Mouse (Mus musculus): ENCODE measurements around the gene Gm11985. TPM values are rescaled to one million over a fixed set of nuclear protein-coding genes. Genes with fewer than 3 reads are reported as not detected.

Gene Gm11985
- total RNA-seq, 2 experiments from 2014 or later = not detected

GRCm38 (mm10) chr11:7203846-7204245 lies 15.5 kb upstream of the Gm11985 start:
- ATAC-seq (replicated peaks; ENCODE audit: low FRiP score, poor library complexity, severe bottlenecking) = no peak

- ATAC-seq (replicated peaks; ENCODE audit: low FRiP score, poor library complexity, severe bottlenecking) = no peak
Measured at GRCm38 (mm10) chr11:7202206-7202605, 13.8 kb upstream of the Gm11985 start.

GRCm38 (mm10) chr11:7200393-7200783 lies 12.0 kb upstream of the Gm11985 start:
- ATAC-seq (replicated peaks; ENCODE audit: low FRiP score, poor library complexity, severe bottlenecking) = no peak

- ATAC-seq (replicated peaks; ENCODE audit: low FRiP score, poor library complexity, severe bottlenecking) = no peak
Measured at GRCm38 (mm10) chr11:7199736-7200392, 11.5 kb upstream of the Gm11985 start.

- ATAC-seq (replicated peaks; ENCODE audit: low FRiP score, poor library complexity, severe bottlenecking) = no peak
Measured at GRCm38 (mm10) chr11:7198481-7199256, 10.3 kb upstream of the Gm11985 start.

GRCm38 (mm10) chr11:7198006-7198405 lies 9.6 kb upstream of the Gm11985 start:
- ATAC-seq (replicated peaks; ENCODE audit: low FRiP score, poor library complexity, severe bottlenecking) = no peak

- ATAC-seq (replicated peaks; ENCODE audit: low FRiP score, poor library complexity, severe bottlenecking) = no peak
Measured at GRCm38 (mm10) chr11:7197491-7197941, 9.1 kb upstream of the Gm11985 start, which contains the start of gene Igfbp1. Igfbp1 (plus strand) TSS chr11:7197782.

- no peak for ATAC-seq (replicated peaks; ENCODE audit: low FRiP score, poor library complexity, severe bottlenecking)
Measured at GRCm38 (mm10) chr11:7195312-7195685, 6.9 kb upstream of the Gm11985 start.

- no peak for ATAC-seq (replicated peaks; ENCODE audit: low FRiP score, poor library complexity, severe bottlenecking)
Measured at GRCm38 (mm10) chr11:7194432-7195311, 6.3 kb upstream of the Gm11985 start.

- no peak for ATAC-seq (replicated peaks; ENCODE audit: low FRiP score, poor library complexity, severe bottlenecking)
Measured at GRCm38 (mm10) chr11:7193134-7193533, 4.8 kb upstream of the Gm11985 start.

GRCm38 (mm10) chr11:7192710-7193109 lies 4.3 kb upstream of the Gm11985 start:
- no peak for ATAC-seq (replicated peaks; ENCODE audit: low FRiP score, poor library complexity, severe bottlenecking)

GRCm38 (mm10) chr11:7187472-7187871 lies 897 bp downstream of the Gm11985 start:
- ATAC-seq (replicated peaks; ENCODE audit: low FRiP score, poor library complexity, severe bottlenecking) = no peak

GRCm38 (mm10) chr11:7184420-7184819 lies 3.9 kb downstream of the Gm11985 start:
- ATAC-seq (replicated peaks; ENCODE audit: low FRiP score, poor library complexity, severe bottlenecking) = no peak

GRCm38 (mm10) chr11:7182409-7183042 lies 5.8 kb downstream of the Gm11985 start:
- ATAC-seq (replicated peaks; ENCODE audit: low FRiP score, poor library complexity, severe bottlenecking) = no peak

GRCm38 (mm10) chr11:7179276-7179675 lies 9.1 kb downstream of the Gm11985 start:
- ATAC-seq (replicated peaks; ENCODE audit: low FRiP score, poor library complexity, severe bottlenecking) = no peak

- ATAC-seq (replicated peaks; ENCODE audit: low FRiP score, poor library complexity, severe bottlenecking) = no peak
Measured at GRCm38 (mm10) chr11:7178724-7179123, 9.6 kb downstream of the Gm11985 start.

- ATAC-seq (replicated peaks; ENCODE audit: low FRiP score, poor library complexity, severe bottlenecking) = no peak
Measured at GRCm38 (mm10) chr11:7173664-7174063, 14.7 kb downstream of the Gm11985 start.

GRCm38 (mm10) chr11:7169645-7170044 lies 18.7 kb downstream of the Gm11985 start:
- no peak for ATAC-seq (replicated peaks; ENCODE audit: low FRiP score, poor library complexity, severe bottlenecking)

GRCm38 (mm10) chr11:7164416-7164815 lies 24.0 kb downstream of the Gm11985 start:
- no peak for ATAC-seq (replicated peaks; ENCODE audit: low FRiP score, poor library complexity, severe bottlenecking)
